Mouse (Mus musculus) layer of hippocampus, adult 18-20 months (tissue): ENCODE results near the gene Irgm2. TPM values are rescaled to one million over a fixed set of nuclear protein-coding genes. Genes with fewer than 3 reads are reported as not detected.
"Not testable (repeated sequence)": the region's sequence is repeated elsewhere in the genome, so short reads cannot be mapped to it uniquely, and the experiment has no call there.

Experiments
- DNase-seq, 2 experiments: peaks; one replicate each; pipeline ENCODE4 v3.0.0; 2022; ENCODE audit warnings: low spot score in 2 of 2
- long read RNA-seq: library from polyadenylated mRNA; stranded (forward); transcript quantifications from one replicate; pipeline ENCODE4 v2.0.0, GENCODE M21; 2021
- total RNA-seq, 2 experiments: library from RNA; stranded (reverse); gene quantifications; 2 replicates each; pipeline ENCODE4 v1.2.3; 2021

Irgm2 gene
- 1 to 10 TPM; 1.9 to 2.2 TPM for total RNA-seq
- long read RNA-seq, partial matches to known transcripts, result 0 of 2 reads
- long read RNA-seq, other reads (novel, unspliced or antisense), result 1 of 2 reads

GRCm38 (mm10) chr11:58199229-58200037 is at the start of gene Irgm2, which contains the start of gene Igtp:
Gene Irgm2, plus strand, starts transcription at chr11:58199618.
Gene Igtp, plus strand, starts transcription at chr11:58199556.
- DNase-seq, result peak in 1 of 2 experiments; percentile 38

GRCm38 (mm10) chr11:58155458-58155857 is 44.0 kb upstream of the Irgm2 start:
- no peak for DNase-seq

GRCm38 (mm10) chr11:58156871-58157270 is 42.5 kb upstream of the Irgm2 start:
- no peak for DNase-seq

GRCm38 (mm10) chr11:58165072-58165471 is 34.3 kb upstream of the Irgm2 start:
- no peak for DNase-seq

- no peak for DNase-seq
These were observed 31.6 kb upstream of the Irgm2 start for GRCm38 (mm10) chr11:58167822-58168166.

GRCm38 (mm10) chr11:58168167-58168915 is 31.1 kb upstream of the Irgm2 start, which contains the start of gene Gemin5:
Gene Gemin5, minus strand, starts transcription at chr11:58168539.
- peak; percentile 77 to 89 for DNase-seq

- no peak for DNase-seq
These were observed 29.8 kb upstream of the Irgm2 start for GRCm38 (mm10) chr11:58169666-58170065.

- DNase-seq, result peak; percentile 90 to 97
These were observed 27.8 kb upstream of the Irgm2 start, which contains the start of gene Mrpl22 for GRCm38 (mm10) chr11:58171459-58172091. Gene Mrpl22, plus strand, starts transcription at chr11:58171661.

- DNase-seq, result peak; percentile 54 to 95
These were observed 19.9 kb upstream of the Irgm2 start for GRCm38 (mm10) chr11:58179563-58179962.

GRCm38 (mm10) chr11:58179986-58180385 is 19.4 kb upstream of the Irgm2 start:
- not testable (repeated sequence) for DNase-seq

GRCm38 (mm10) chr11:58180756-58181155 is 18.7 kb upstream of the Irgm2 start:
- DNase-seq, result no peak

GRCm38 (mm10) chr11:58183579-58183978 is 15.8 kb upstream of the Irgm2 start:
- DNase-seq, result no peak

GRCm38 (mm10) chr11:58189675-58190074 is 9.7 kb upstream of the Irgm2 start:
- DNase-seq, result no peak

GRCm38 (mm10) chr11:58193326-58193725 is 6.1 kb upstream of the Irgm2 start:
- no peak for DNase-seq

- DNase-seq, result no peak
These were observed 5.4 kb upstream of the Irgm2 start for GRCm38 (mm10) chr11:58193860-58194520.

GRCm38 (mm10) chr11:58198663-58199062 is 755 bp upstream of the Irgm2 start:
- no peak for DNase-seq

GRCm38 (mm10) chr11:58200226-58200625 is 808 bp downstream of the Irgm2 start:
- no peak for DNase-seq

GRCm38 (mm10) chr11:58201052-58201451 is 1.6 kb downstream of the Irgm2 start:
- DNase-seq, result no peak

- no peak for DNase-seq
These were observed 11.0 kb downstream of the Irgm2 start for GRCm38 (mm10) chr11:58210321-58210886.

GRCm38 (mm10) chr11:58211062-58211681 is 11.8 kb downstream of the Irgm2 start:
- no peak for DNase-seq
